Mouse (Mus musculus): Measurements from ENCODE around the gene Borcs6.

DNA sequence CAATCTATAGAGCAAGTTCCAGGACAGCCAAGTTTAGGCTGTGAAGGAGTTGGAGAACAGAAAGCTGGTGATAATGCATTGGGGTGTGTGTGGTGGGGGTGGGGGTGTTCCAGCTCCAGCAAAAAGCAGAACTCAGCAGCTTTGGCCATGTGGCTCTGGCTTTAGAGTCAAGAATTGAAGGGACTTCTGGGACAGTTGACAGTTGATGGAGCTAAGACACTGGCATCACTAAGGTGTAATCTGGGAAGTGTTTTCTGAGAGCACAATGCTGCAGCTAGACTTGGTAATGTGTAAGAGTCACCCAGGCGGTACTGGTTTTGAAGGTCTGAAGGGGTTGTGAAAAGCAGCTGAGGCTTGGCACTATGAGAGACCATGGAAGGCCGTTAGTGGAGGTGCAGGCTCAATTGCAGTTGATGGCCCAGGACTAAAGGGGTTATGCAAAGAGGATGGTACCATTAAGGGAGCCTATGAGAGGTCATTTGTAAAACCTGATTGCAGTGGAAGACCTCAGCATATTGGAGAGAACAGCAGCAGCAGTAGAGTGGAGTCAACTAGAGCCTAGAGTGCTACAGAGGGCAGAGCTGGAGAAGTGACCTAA lies 6.6 kb upstream of the Borcs6 start:
- TF ChIP-seq CTCF (IDR thresholded peaks at IDR 0.05; ENCODE audit: control insufficient read depth, insufficient read depth, insufficient read length): no peak
- TF ChIP-seq USF1 (IDR thresholded peaks at IDR 0.05; ENCODE audit: low read depth): no peak
